Mouse (Mus musculus) stomach, postnatal 0 days (tissue): ENCODE results near the gene Prr14. TPM values are rescaled to one million over a fixed set of nuclear protein-coding genes. Genes with fewer than 3 reads are reported as not detected.

ENCODE experiments used
- ATAC-seq: fragments of 200-750 bp; cut with Nextera tagmentation; 2 replicates; pipeline ENCODE4 v1.8.0; 2017; ENCODE audit not compliant: low FRiP score, low TSS enrichment
- DNase-seq: peaks from one replicate; pipeline ENCODE4 v3.0.0-alpha.2; 2016; ENCODE audit warnings: low spot score
- H3K27ac ChIP-seq: fragments of 300-500 bp; sonication (generic); replicated peaks from 2 replicates; pipeline ENCODE4 v1.5.1; 2014; ENCODE audit warnings: mild to moderate bottlenecking, control low read depth
- H3K27me3 ChIP-seq: fragments of 300-500 bp; sonication (generic); 2 replicates; pipeline ENCODE4 v1.6.1; 2014; ENCODE audit warnings: low read length; ENCODE audit not compliant: control insufficient read depth, insufficient read depth
- H3K36me3 ChIP-seq: fragments of 300-500 bp; sonication (generic); 2 replicates; pipeline ENCODE4 v1.6.1; 2014; ENCODE audit warnings: low read length, mixed read lengths; ENCODE audit not compliant: control insufficient read depth, insufficient read depth
- H3K4me1 ChIP-seq: fragments of 300-500 bp; sonication (generic); replicated peaks from 2 replicates; pipeline ENCODE4 v1.6.1; 2014; ENCODE audit warnings: antibody characterized with exemption; ENCODE audit not compliant: control insufficient read depth, insufficient read depth
- H3K4me2 ChIP-seq: fragments of 300-500 bp; sonication (generic); replicated peaks from 2 replicates; pipeline ENCODE4 v1.6.1; 2014; ENCODE audit warnings: low read depth, mild to moderate bottlenecking, control low read depth, moderate library complexity
- H3K4me3 ChIP-seq: fragments of 300-500 bp; sonication (generic); 2 replicates; pipeline ENCODE4 v1.5.1; 2014; ENCODE audit warnings: low read depth, low read length, control low read depth
- H3K9ac ChIP-seq: fragments of 300-500 bp; sonication (generic); 2 replicates; pipeline ENCODE4 v1.6.1; 2014; ENCODE audit warnings: mild to moderate bottlenecking, low read length, control low read depth, mixed read lengths
- H3K9me3 ChIP-seq: fragments of 300-500 bp; sonication (generic); 2 replicates; pipeline ENCODE4 v1.6.1; 2016; ENCODE audit warnings: low read length; ENCODE audit not compliant: control insufficient read depth
- CTCF ChIP-seq: IDR thresholded peaks from 2 replicates; pipeline ENCODE4 v1.5.1; 2016; ENCODE audit warnings: antibody characterized with exemption, low read depth, mild to moderate bottlenecking, moderate library complexity
- EP300 ChIP-seq: optimal IDR thresholded peaks from 2 replicates; pipeline ENCODE3; 2016; ENCODE audit warnings: antibody characterized with exemption
- WGBS: fragments of 180-500 bp; shearing (Covaris S2); extraction: QIAGEN DNeasy Blood & Tissue Kit; methylation state at CpG from one replicate; pipeline ENCODE4 v1.1.7; 2014; 5-methylcytosine and 5-hydroxymethylcytosine counted together
- polyA plus RNA-seq: library from polyadenylated mRNA; unstranded; fragments of >200 nt; fragmentation: Nextera tagmentation; extraction: Ambion mirVana; gene quantifications from 2 replicates; pipeline ENCODE4 v1.2.1, GENCODE M21; 2015

Prr14 gene
- polyA plus RNA-seq, 1 experiment from 2014 or later = 30.4 TPM

- Histone ChIP-seq H3K27me3 (no peaks in the 10 kb centered on the region), H3K27ac (peak overlapping the region; percentile 98; the same call in 1 of the 2 replicates), H3K36me3 (peaks cover 4% of the 10 kb centered on the region; the same call in 1 of the 2 replicates), H3K4me3 (peak overlapping the region; percentile 72), H3K4me2 (peak overlapping the region; percentile 64), H3K9ac (peak overlapping the region; percentile 90; the same call in 1 of the 2 replicates), H3K4me1 (no peaks in the 10 kb centered on the region), H3K9me3 (no peaks in the 10 kb centered on the region)
- 25% methylated on average over 8 of the region's 8 CpGs for WGBS
- DNase-seq = no peak
- TF ChIP-seq EP300 (no peak), CTCF (peak; percentile 54)
- ATAC-seq = no peak
Observed at GRCm38 (mm10) chr7:127511241-127511640, 51.8 kb downstream of the Prr14 start.

- Histone ChIP-seq H3K4me3 (peak within 1 kb of the TSS; percentile 72), H3K4me2 (peak within 1 kb of the TSS; percentile 64), H3K36me3 (peaks cover 4% of the 10 kb centered on the region; the same call in 1 of the 2 replicates), H3K4me1 (no peaks in the 10 kb centered on the region), H3K9ac (peak within 1 kb of the TSS; percentile 90), H3K9me3 (no peaks in the 10 kb centered on the region), H3K27ac (peak within 1 kb of the TSS; percentile 98), H3K27me3 (no peaks in the 10 kb centered on the region)
- peak; percentile 99 for TF ChIP-seq EP300
- TF ChIP-seq CTCF = peak; percentile 5; the same call in 1 of the 2 replicates
- peak; percentile 96 for ATAC-seq
- DNase-seq = peak; percentile 97
- WGBS = 1% methylated on average over 31 of the region's 37 CpGs
Observed at GRCm38 (mm10) chr7:127511808-127512230, 52.4 kb downstream of the Prr14 start, which contains the start of gene Srcap. TSS of gene Srcap (plus strand) at chr7:127511983.

- Histone ChIP-seq H3K9ac (peak overlapping the region; percentile 90), H3K27ac (peak overlapping the region; percentile 98), H3K9me3 (no peaks in the 10 kb centered on the region), H3K27me3 (no peaks in the 10 kb centered on the region), H3K4me2 (peak overlapping the region; percentile 64), H3K36me3 (peaks cover 4% of the 10 kb centered on the region; the same call in 1 of the 2 replicates), H3K4me1 (no peaks in the 10 kb centered on the region), H3K4me3 (peak overlapping the region; percentile 72)
- under 1% methylated on average over 44 of the region's 93 CpGs for WGBS
- ATAC-seq (peak; percentile 85), DNase-seq (peak; percentile 96)
- TF ChIP-seq CTCF (no peak; the same call in none of the 2 replicates), EP300 (peak; percentile 91)
Observed at GRCm38 (mm10) chr7:127512231-127513015, 53.0 kb downstream of the Prr14 start.

- no peak for DNase-seq
- H3K9ac ChIP-seq = peak overlapping the region; percentile 90; the same call in 1 of the 2 replicates
- ATAC-seq = peak; percentile 21; the same call in 1 of the 2 replicates
- H3K27ac ChIP-seq = peak overlapping the region; percentile 98
- H3K4me2 ChIP-seq = peak overlapping the region; percentile 64
- no peaks in the 10 kb centered on the region for H3K4me1 ChIP-seq
- H3K4me3 ChIP-seq = peak overlapping the region; percentile 72
- H3K36me3 ChIP-seq = peaks cover 6% of the 10 kb centered on the region; the same call in 1 of the 2 replicates
- no peaks in the 10 kb centered on the region for H3K9me3 ChIP-seq
- 19% methylated on average over 8 of the region's 8 CpGs for WGBS
- no peaks in the 10 kb centered on the region for H3K27me3 ChIP-seq
- TF ChIP-seq EP300 (peak; percentile 9), CTCF (no peak)
Observed at GRCm38 (mm10) chr7:127513016-127513390, 53.6 kb downstream of the Prr14 start.

- 62% methylated on average over 3 of the region's 3 CpGs for WGBS
Observed at GRCm38 (mm10) chr7:127513781-127514180, 54.4 kb downstream of the Prr14 start.

GRCm38 (mm10) chr7:127515846-127516245, 56.4 kb downstream of the Prr14 start:
- ATAC-seq (no peak), DNase-seq (no peak)
- TF ChIP-seq CTCF (no peak), EP300 (no peak)
- Histone ChIP-seq H3K4me2 (no peak overlapping the region), H3K27ac (no peak overlapping the region), H3K4me1 (no peaks in the 10 kb centered on the region), H3K9me3 (no peaks in the 10 kb centered on the region), H3K4me3 (no peak overlapping the region), H3K9ac (no peak overlapping the region), H3K27me3 (no peaks in the 10 kb centered on the region), H3K36me3 (peaks cover 9% of the 10 kb centered on the region)
- WGBS = 89% methylated on average over 7 of the region's 7 CpGs

More at GRCm38 (mm10) chr7:127513781-127514180, 54.4 kb downstream of the Prr14 start:
- Histone ChIP-seq H3K4me3 (peak overlapping the region; percentile 72; the same call in 1 of the 2 replicates), H3K9ac (no peak overlapping the region), H3K4me1 (no peaks in the 10 kb centered on the region), H3K27ac (peak overlapping the region; percentile 98), H3K9me3 (no peaks in the 10 kb centered on the region), H3K27me3 (no peaks in the 10 kb centered on the region), H3K36me3 (peaks cover 7% of the 10 kb centered on the region; the same call in 1 of the 2 replicates), H3K4me2 (peak overlapping the region; percentile 64)
- TF ChIP-seq EP300 (no peak), CTCF (no peak)
- DNase-seq (no peak), ATAC-seq (no peak)
